Mouse (Mus musculus): ENCODE results near the gene Ccdc33.

DNA sequence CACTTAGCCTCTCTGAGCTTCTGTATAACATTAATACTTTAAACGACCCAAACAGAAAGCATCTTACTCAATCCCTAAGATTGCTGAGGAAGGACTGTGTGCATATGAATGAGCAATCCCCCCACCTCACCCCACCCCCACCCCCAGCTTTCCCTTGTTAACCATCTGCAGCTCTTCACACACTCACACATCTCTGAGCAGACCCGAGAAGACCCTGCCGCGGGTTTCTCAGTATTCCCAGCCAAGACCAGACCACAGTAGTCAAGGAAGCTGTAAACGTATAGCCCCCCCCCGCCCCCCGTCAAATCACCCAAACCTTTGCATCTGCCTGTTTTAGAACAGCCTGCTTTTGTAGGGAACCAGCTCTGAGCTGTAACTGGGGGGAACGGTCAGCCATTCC is 34.0 kb downstream of the Ccdc33 start:
- TF ChIP-seq EP300 (IDR thresholded peaks at IDR 0.05; ENCODE audit: low read depth) = no peak
- TF ChIP-seq CTCF (IDR thresholded peaks at IDR 0.05; ENCODE audit: low read depth) = no peak

All from liver, embryonic 14.5 days (tissue).